Mouse (Mus musculus) heart, postnatal 0 days (tissue): ENCODE results near the gene Mcub.

Experiments used
- CTCF ChIP-seq: IDR thresholded peaks from 2 replicates; pipeline ENCODE4 v1.5.1; 2016; ENCODE audit warnings: antibody characterized with exemption, control low read depth, low read depth
- EP300 ChIP-seq: IDR thresholded peaks from 2 replicates; pipeline ENCODE4 v1.6.1; 2016; ENCODE audit warnings: antibody characterized with exemption, low read depth

GRCm38 (mm10) chr3:129979510-129979909, 9.5 kb upstream of the Mcub start:
- no peak for TF ChIP-seq CTCF
- TF ChIP-seq EP300, result no peak
